Mouse (Mus musculus): ENCODE measurements around the gene Blvrb. TPM values are rescaled to one million over a fixed set of nuclear protein-coding genes. Genes with fewer than 3 reads are reported as not detected.
A peak's percentile ranks its signal among the peaks of the same experiment; 100 is the strongest.

Gene Blvrb
- polyA plus RNA-seq, 1 experiment: not detected

GRCm38 (mm10) chr7:27419101-27419500 lies 28.7 kb upstream of the Blvrb start:
- H3K4me3 ChIP-seq (ENCODE audit: insufficient read depth, low read depth, low read length): no peak overlapping the region
- no peak overlapping the region for H3K27ac ChIP-seq (ENCODE audit: insufficient read depth, low read depth, low read length)
- 73% methylated on average over 3 of the region's 3 CpGs for WGBS
- H3K4me1 ChIP-seq (ENCODE audit: control insufficient read depth, insufficient read depth, low read length): no peaks in the 10 kb centered on the region
- 0 out of 2 replicates have a peak, but pooled peaks have one; percentile 24 for TF ChIP-seq CTCF (IDR thresholded peaks at IDR 0.05; ENCODE audit: insufficient read depth, low read depth, low read length)
- no peak for TF ChIP-seq POLR2A (IDR thresholded peaks at IDR 0.05; ENCODE audit: insufficient read depth, low read depth, low read length)

DNA sequence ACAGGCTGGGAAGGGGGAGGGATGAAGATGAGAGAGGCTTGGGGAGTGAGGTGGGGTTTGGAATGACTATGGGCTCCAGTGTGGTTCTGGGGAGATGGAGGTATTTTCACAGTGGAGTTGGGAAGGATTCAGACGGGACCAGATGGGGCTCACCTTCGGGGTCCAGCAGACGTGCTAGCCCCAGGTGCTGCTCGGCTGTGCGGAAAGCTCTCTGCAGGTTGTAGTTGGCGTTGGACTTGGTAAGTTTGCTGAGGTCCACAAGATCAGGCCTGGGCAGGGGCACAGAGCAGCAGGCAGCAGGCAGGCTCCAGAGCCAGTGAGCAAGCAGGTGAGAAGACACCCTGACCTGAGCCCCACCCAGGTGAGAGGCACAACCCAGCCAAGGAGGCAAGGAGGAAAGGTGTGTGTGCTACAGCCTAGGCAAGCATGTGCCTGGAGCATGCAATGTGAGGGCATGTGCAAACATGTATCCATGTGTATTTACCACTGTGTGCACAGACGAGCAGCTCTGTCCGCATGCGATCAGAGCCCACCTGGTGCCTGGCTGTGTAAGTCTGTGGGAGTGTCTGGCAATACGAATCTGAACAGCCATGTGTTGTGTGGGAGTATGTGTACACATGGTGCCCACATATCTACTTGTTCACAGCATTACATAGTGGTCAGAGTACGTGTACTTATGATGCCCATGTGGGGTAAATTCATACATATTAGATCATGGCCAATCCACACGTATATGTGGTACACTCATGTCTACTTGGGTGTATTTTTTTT lies 24.0 kb upstream of the Blvrb start:
- 81% methylated on average over 12 of the region's 12 CpGs for WGBS

DNA sequence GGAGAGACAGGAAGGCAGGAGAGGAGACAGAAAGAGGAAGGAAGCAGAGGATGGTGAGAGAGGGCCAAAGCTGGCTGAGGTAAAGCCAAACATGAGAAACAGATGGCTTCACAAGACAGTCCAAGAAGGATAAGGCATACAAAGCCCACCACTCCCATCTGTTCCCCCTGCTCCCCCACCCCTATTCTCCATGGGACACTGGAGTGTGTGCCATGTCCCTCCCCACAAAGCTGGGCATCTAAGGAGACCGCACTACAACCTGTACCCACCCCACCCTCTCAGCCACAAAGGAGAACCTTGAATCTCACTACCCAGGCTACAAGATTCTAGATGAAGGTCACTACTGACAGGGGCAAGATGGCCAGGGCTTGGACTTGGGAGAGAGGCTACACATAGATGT lies 20.4 kb upstream of the Blvrb start:
- TF ChIP-seq POLR2A (IDR thresholded peaks at IDR 0.05; ENCODE audit: insufficient read depth, low read depth, low read length) (no peak), CTCF (IDR thresholded peaks at IDR 0.05; ENCODE audit: insufficient read depth, low read depth, low read length) (no peak)
- no peaks in the 10 kb centered on the region for H3K4me1 ChIP-seq (ENCODE audit: control insufficient read depth, insufficient read depth, low read length)
- H3K4me3 ChIP-seq (ENCODE audit: insufficient read depth, low read depth, low read length): no peak overlapping the region
- 88% methylated on average over 1 of the region's 1 CpGs for WGBS
- no peak overlapping the region for H3K27ac ChIP-seq (ENCODE audit: insufficient read depth, low read depth, low read length)

More for the DNA sequence above, 24.0 kb upstream of the Blvrb start:
- no peak overlapping the region for H3K27ac ChIP-seq (ENCODE audit: insufficient read depth, low read depth, low read length)
- H3K4me1 ChIP-seq (ENCODE audit: control insufficient read depth, insufficient read depth, low read length): no peaks in the 10 kb centered on the region
- no peak for TF ChIP-seq CTCF (IDR thresholded peaks at IDR 0.05; ENCODE audit: insufficient read depth, low read depth, low read length)
- no peak for TF ChIP-seq POLR2A (IDR thresholded peaks at IDR 0.05; ENCODE audit: insufficient read depth, low read depth, low read length)
- H3K4me3 ChIP-seq (ENCODE audit: insufficient read depth, low read depth, low read length): no peak overlapping the region

GRCm38 (mm10) chr7:27428002-27428401 lies 19.8 kb upstream of the Blvrb start:
- H3K4me3 ChIP-seq (ENCODE audit: insufficient read depth, low read depth, low read length): no peak overlapping the region
- H3K27ac ChIP-seq (ENCODE audit: insufficient read depth, low read depth, low read length): no peak overlapping the region
- 84% methylated on average over 11 of the region's 11 CpGs for WGBS
- TF ChIP-seq POLR2A (IDR thresholded peaks at IDR 0.05; ENCODE audit: insufficient read depth, low read depth, low read length) (no peak), CTCF (IDR thresholded peaks at IDR 0.05; ENCODE audit: insufficient read depth, low read depth, low read length) (no peak)
- H3K4me1 ChIP-seq (ENCODE audit: control insufficient read depth, insufficient read depth, low read length): peaks cover 3% of the 10 kb centered on the region; the same call in 1 of the 2 replicates

GRCm38 (mm10) chr7:27429135-27429534 lies 18.6 kb upstream of the Blvrb start:
- 60% methylated on average over 2 of the region's 2 CpGs for WGBS
- Histone ChIP-seq H3K27ac (ENCODE audit: insufficient read depth, low read depth, low read length) (no peak overlapping the region), H3K4me3 (ENCODE audit: insufficient read depth, low read depth, low read length) (no peak overlapping the region), H3K4me1 (ENCODE audit: control insufficient read depth, insufficient read depth, low read length) (peaks cover 5% of the 10 kb centered on the region; the same call in 1 of the 2 replicates)
- TF ChIP-seq POLR2A (IDR thresholded peaks at IDR 0.05; ENCODE audit: insufficient read depth, low read depth, low read length): no peak
- no peak for TF ChIP-seq CTCF (IDR thresholded peaks at IDR 0.05; ENCODE audit: insufficient read depth, low read depth, low read length)

DNA sequence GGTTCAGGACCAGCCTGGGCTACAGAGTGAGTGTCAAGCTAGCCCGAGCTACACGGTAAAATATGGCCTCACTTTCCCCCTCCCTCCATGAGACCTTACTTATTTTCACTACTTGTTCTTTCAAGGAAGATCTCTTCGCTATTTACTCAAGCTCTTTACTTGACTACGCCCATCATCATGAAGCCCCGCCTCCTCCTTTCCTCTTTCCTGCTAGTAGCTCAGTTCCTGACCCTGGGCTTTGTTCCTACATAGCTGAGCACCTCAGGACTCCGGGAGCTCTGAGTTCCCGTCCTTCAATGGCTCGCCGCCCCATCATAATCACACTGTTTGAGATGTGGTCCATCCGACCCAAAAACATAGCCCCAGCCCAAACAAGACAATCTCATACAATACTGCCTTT lies 14.4 kb upstream of the Blvrb start:
- 58% methylated on average over 10 of the region's 10 CpGs for WGBS
- Histone ChIP-seq H3K4me3 (ENCODE audit: insufficient read depth, low read depth, low read length) (no peak overlapping the region), H3K27ac (ENCODE audit: insufficient read depth, low read depth, low read length) (no peak overlapping the region), H3K4me1 (ENCODE audit: control insufficient read depth, insufficient read depth, low read length) (peaks cover 5% of the 10 kb centered on the region; the same call in 1 of the 2 replicates)
- TF ChIP-seq CTCF (IDR thresholded peaks at IDR 0.05; ENCODE audit: insufficient read depth, low read depth, low read length): no peak
- no peak for TF ChIP-seq POLR2A (IDR thresholded peaks at IDR 0.05; ENCODE audit: insufficient read depth, low read depth, low read length)

DNA sequence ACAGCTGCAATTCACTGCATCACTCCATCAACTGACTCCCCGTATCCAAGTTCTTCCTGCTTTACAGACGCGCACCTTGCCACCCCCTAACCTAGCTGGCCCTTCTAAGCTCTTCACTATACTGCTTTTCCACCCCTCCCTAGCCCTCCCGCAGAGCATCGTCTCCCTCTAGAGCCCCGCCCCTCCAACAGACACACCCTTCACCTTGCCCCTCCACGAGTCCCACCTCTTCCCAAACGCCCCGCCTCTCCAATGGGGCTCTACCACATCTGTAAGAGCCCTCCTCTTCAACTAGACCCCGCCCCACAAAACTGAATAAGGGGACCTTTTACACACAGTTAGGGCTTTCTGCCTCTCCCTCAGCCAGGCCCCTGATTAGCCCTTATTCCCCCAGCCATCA lies 14.0 kb upstream of the Blvrb start:
- peaks cover 5% of the 10 kb centered on the region; the same call in 1 of the 2 replicates for H3K4me1 ChIP-seq (ENCODE audit: control insufficient read depth, insufficient read depth, low read length)
- no peak overlapping the region for H3K4me3 ChIP-seq (ENCODE audit: insufficient read depth, low read depth, low read length)
- no peak overlapping the region for H3K27ac ChIP-seq (ENCODE audit: insufficient read depth, low read depth, low read length)
- 40% methylated on average over 10 of the region's 10 CpGs for WGBS
- TF ChIP-seq POLR2A (IDR thresholded peaks at IDR 0.05; ENCODE audit: insufficient read depth, low read depth, low read length): no peak
- no peak for TF ChIP-seq CTCF (IDR thresholded peaks at IDR 0.05; ENCODE audit: insufficient read depth, low read depth, low read length)

- TF ChIP-seq POLR2A (IDR thresholded peaks at IDR 0.05; ENCODE audit: insufficient read depth, low read depth, low read length) (no peak), CTCF (IDR thresholded peaks at IDR 0.05; ENCODE audit: insufficient read depth, low read depth, low read length) (no peak)
- 66% methylated on average over 5 of the region's 5 CpGs for WGBS
- H3K4me1 ChIP-seq (ENCODE audit: control insufficient read depth, insufficient read depth, low read length): peaks cover 5% of the 10 kb centered on the region; the same call in 1 of the 2 replicates
These were observed 10.2 kb upstream of the Blvrb start for GRCm38 (mm10) chr7:27437544-27437943.

GRCm38 (mm10) chr7:27440014-27440413 lies 7.8 kb upstream of the Blvrb start:
- WGBS: 86% methylated on average over 4 of the region's 4 CpGs
- Histone ChIP-seq H3K27ac (ENCODE audit: insufficient read depth, low read depth, low read length) (no peak overlapping the region), H3K4me3 (ENCODE audit: insufficient read depth, low read depth, low read length) (no peak overlapping the region), H3K4me1 (ENCODE audit: control insufficient read depth, insufficient read depth, low read length) (no peaks in the 10 kb centered on the region)
- no peak for TF ChIP-seq POLR2A (IDR thresholded peaks at IDR 0.05; ENCODE audit: insufficient read depth, low read depth, low read length)

More at GRCm38 (mm10) chr7:27437544-27437943, 10.2 kb upstream of the Blvrb start:
- Histone ChIP-seq H3K27ac (ENCODE audit: insufficient read depth, low read depth, low read length) (no peak overlapping the region), H3K4me3 (ENCODE audit: insufficient read depth, low read depth, low read length) (no peak overlapping the region)

All from olfactory bulb, adult 2 months (tissue).